Mouse (Mus musculus) megakaryocyte-erythroid progenitor cell, adult 5 weeks (primary cell): ENCODE data around the gene Prnd. TPM values are rescaled to one million over a fixed set of nuclear protein-coding genes. Genes with fewer than 3 reads are reported as not detected.

Source experiments
- polyA plus RNA-seq: library from polyadenylated mRNA; stranded (reverse); fragments of >175 nt; gene quantifications from 2 replicates; pipeline ENCODE4 v1.2.3, GENCODE M21; 2012

The Prnd gene
- polyA plus RNA-seq, result 0.04 and 0.16 TPM in 2 replicates

DNA sequence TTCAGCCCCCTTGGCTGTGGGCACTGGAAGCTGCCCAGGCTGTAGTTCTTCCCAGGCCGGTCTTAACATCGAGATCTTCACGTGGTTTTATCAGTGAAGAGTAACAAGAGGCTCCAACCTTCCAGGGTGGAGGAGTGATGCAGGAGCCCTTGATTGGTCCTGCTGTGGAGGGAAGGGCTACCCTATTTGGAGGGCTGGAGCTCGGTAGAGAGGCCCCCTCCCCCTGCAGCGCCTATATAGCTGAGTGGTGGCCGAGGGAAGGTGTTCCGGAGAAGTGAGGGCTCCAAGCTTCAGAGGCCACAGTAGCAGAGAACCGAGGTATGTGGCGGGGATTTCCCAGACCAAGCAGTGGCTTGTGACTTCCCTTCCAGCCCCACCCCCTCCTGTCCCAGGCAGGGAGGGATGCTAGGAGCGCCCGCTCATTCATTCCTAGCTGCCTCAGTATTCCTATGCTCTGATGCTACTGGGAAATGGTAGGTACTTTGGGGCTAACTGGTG, at the start of gene Prnd:
Gene Prnd (plus strand): TSS at position 264 of the 498 bp plus-strand sequence.

GRCm38 (mm10) chr2:131909683-131910572, 40.7 kb upstream of the Prnd start, which contains the start of the genes Prnp and Prn:
Gene Prnp, plus strand, starts transcription at chr2:131909928.
Gene Prn, plus strand, starts transcription at chr2:131909957.

Other genes starting within 250 kb of the Prnd start
- not detected in 2 replicates for gene Erv3, start 91.1 kb upstream of the Prnd start, polyA plus RNA-seq
- gene Prnp, start 40.9 kb upstream of the Prnd start, polyA plus RNA-seq, result 2.9 and 3.4 TPM in 2 replicates
- not detected in 2 replicates for gene Prn, start 40.9 kb upstream of the Prnd start, polyA plus RNA-seq
- gene Rassf2, start 79.4 kb downstream of the Prnd start, polyA plus RNA-seq, result 27.7 and 31.0 TPM in 2 replicates
- gene Slc23a2, start 194.2 kb downstream of the Prnd start, polyA plus RNA-seq, result 2.5 and 4.8 TPM in 2 replicates